Mouse (Mus musculus) embryo, embryonic 9.5 days (tissue): ENCODE measurements at regions not wholly inside any gene's neighbourhood (a gene's known extent, or its start where the extent isn't known, plus 50 kb on each side); places are given as distances from the start of the nearest gene placed in this dataset.

ENCODE experiments used
- DNase-seq: peaks from one replicate; pipeline ENCODE4 v3.0.0-alpha.2; 2017; ENCODE audit errors: extremely low spot score

DNA sequence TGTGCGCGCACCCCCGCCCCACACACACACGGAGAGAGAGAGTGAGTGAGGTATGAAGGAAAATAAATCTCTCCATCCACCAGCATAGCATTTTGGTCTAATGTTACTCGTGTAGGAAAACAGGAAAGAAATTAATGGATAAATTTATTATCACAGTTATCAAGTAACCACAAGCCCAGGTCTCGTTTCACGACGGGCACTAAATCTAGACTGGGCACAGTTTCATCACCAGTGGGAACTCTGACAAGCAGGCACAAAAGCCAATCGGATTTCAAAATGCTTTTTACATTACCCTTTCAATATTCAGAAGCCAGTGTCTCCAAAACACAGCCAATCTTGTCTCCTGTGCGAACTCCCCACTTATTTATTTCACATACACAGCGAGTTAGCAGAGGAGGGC lies 244.9 kb upstream of the Lrtm1 start:
- DNase-seq: no peak

- DNase-seq: no peak
These were observed 242.3 kb upstream of the Lrtm1 start for GRCm38 (mm10) chr14:28775686-28776085.

DNA sequence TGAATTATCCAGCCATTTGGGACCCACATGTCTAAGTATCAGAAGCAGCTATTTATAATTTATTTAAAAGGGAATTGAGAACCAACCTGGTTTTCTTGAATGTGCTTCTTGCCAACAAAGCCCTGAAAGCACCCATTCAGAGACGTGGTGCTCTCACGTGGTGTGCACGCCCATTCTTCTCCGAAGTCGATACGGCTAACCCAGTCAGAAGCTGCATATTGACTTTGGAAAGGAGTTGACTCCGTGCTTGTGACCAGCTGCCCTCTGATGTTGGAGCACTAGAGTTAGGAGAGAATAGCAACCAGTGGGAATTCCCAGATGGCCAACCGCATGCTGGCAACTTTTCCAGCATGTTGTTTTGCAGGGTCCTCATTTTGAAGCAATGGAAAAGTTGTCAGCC lies 240.2 kb upstream of the Lrtm1 start:
- DNase-seq: no peak

DNA sequence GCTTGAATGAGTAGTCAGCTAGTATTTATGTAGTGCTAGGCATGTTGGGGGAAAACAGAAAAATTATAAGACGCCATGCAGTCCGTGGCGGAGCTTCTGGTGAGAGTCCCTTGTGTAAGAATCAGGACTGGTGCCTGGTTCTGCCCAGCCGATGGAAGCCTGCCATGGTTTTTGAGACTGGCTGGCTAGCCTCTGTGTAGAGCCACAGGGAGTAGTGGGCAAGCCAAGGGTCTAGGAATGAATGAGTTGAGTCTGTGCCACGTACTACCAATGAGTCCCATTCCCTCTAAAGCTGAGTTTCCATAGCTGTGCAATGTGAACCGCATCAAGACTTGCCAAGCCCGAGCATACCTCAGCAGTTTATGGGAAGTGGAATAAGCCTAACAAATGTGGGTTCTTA lies 236.3 kb upstream of the Lrtm1 start:
- no peak for DNase-seq

DNA sequence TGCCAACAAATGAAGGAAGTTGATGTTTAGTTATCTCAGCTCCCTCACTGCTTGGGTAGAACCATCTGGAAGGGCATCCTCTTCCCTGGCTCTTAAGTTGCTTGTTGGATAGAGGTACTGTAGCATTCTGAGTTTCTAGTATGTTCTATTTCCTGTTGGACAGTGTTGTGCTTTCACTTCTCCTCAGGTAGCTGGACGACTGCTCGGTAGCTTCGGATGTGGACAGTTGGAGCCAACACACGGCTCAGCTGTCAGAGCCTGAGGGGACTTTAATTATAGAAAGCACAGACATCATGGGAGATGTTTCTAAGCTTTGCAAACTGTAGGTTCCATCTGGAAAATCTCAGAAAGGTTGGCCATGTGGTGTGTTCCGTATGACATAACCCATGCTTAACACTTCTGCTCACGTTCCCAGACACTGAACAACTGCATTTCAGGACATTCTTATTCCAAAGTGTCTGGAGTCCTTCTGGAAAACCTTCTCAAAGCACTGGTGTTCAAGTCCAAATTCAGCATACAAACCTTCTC lies 233.8 kb upstream of the Lrtm1 start:
- no peak for DNase-seq

DNA sequence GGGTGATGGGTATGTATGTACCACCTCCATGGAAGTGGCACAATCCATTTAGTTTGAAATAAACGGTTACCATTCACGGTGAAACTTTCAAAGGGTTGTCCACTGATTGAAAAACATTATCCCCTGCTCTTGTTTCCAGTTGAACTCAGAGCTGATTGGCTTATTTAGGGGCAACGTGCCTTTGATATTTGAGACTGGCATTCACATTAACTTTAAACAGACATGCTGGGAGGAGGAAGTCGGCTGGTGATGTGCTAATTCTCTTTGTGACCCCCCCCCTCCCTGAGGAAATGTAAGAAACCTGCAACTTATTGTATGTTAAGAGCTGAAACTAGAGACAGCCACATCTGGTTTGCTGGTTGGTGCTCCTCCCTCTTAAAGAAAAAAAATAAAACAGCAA lies 219.7 kb upstream of the Lrtm1 start:
- DNase-seq: peak; percentile 42

DNA sequence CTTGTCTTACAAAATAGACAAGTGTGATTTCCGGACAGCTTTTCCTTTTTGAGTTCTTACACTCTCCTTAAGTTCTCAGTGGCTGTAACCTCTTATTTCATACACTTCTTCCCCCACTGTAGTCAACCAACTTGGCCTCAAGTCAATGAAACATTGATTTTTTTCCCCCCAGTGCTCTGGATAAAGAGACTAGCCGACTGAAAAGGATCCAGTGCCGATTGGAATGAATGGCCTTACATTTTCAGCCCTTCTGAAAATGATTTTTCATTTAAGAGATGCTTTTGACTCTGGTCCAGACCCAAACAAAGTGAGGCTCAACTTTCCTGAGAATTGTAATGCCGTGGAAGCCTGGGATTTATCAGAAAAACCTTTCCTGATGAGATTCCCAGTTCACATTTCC lies 216.3 kb upstream of the Lrtm1 start:
- no peak for DNase-seq

GRCm38 (mm10) chr14:28802126-28802525 lies 215.9 kb upstream of the Lrtm1 start:
- DNase-seq: no peak

DNA sequence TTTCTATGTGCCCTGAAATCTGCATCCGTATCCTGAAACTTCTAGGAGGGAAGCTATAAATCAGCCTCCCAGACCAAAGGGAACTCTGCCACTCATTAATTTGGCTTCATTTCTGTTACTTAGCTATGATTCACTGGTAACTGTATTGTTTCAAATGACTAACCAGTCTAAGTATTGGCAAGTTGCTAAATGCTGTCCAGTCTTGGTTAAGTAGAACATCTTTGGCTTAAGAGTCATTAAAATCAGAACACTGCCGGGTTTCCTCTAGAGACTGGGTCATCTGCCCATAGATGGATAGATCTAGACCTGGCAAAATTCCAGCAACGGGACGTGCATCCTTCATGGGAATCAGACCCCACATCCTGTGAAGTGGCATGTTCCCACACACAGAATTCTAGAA lies 209.9 kb upstream of the Lrtm1 start:
- no peak for DNase-seq

GRCm38 (mm10) chr14:28809355-28809754 lies 208.7 kb upstream of the Lrtm1 start:
- DNase-seq: no peak

DNA sequence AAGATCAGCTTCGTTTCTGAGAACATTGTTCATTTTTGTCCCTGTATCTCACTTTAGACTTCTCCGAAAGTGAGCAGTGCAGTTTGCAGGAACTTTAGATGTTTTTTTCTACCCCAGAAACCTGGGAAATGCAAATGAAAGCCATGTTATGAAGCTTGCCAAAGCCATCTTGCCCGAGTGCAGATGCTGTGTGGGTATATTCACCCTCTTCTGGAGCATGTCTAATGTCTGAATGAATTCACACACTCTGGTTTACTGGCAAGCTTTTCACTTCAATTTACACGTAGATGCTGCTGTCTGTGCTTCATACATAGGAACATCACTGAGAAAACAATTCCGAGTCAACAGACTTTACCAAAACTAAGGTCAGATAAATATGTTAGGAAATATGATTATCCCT lies 197.0 kb upstream of the Lrtm1 start:
- no peak for DNase-seq

- DNase-seq: no peak
These were observed 190.8 kb upstream of the Lrtm1 start for GRCm38 (mm10) chr14:28827186-28827585.

GRCm38 (mm10) chr14:28837117-28837516 lies 180.9 kb upstream of the Lrtm1 start:
- DNase-seq: no peak

DNA sequence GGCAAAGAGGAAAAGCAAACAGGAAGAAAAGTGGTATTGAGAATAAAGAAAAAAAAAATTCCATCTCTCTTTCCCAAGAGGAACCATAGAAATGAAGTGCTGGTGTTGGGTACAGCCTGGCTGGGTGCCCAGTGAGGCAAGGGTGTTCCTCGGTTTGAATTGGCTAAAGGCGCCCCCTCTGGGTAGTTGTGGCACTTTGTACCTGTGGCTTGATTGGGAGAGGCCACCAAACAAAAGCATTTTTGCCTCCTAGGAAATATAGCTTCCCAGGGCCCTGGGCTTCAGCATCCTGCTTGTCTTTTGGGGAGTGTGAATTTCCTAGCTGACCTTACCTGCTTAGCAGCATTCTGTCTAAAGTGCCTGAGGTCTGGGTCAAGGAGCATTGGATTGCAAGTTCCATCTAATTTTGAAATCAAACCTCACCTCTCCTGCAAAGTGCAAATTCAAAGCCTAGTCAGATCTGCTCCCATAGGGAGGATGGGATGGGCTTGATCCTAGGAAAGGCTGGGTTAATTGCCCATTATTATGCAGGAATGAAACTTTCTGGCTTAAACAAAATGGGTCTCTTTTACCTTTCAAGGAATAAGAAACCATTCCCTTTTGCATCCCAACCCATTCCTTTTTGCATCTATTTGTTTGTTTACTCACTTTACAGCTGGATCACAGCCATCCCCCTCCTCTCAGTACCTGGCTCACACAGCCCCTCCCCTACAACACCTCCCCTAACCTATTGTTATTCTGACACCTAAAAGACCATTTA lies 169.0 kb upstream of the Lrtm1 start:
- DNase-seq: no peak
